Mouse (Mus musculus) hindbrain, embryonic 15.5 days (tissue): ENCODE data around the gene Tmem150a. TPM values are rescaled to one million over a fixed set of nuclear protein-coding genes. Genes with fewer than 3 reads are reported as not detected.

Source experiments
- ATAC-seq: fragments of 200-750 bp; cut with Nextera tagmentation; 2 replicates; pipeline ENCODE4 v1.8.0; 2017; ENCODE audit warnings: low read depth, moderate number of reproducible peaks, moderate TSS enrichment; ENCODE audit not compliant: low FRiP score
- H3K27ac ChIP-seq: fragments of 300-500 bp; sonication (generic); replicated peaks from 2 replicates; pipeline ENCODE4 v1.5.1; 2015; ENCODE audit warnings: mild to moderate bottlenecking, inconsistent platforms
- H3K27me3 ChIP-seq: fragments of 300-500 bp; sonication (generic); 2 replicates; pipeline ENCODE4 v1.6.1; 2015; ENCODE audit warnings: control low read depth, inconsistent platforms
- H3K36me3 ChIP-seq: fragments of 300-500 bp; sonication (generic); 2 replicates; pipeline ENCODE4 v1.6.1; 2015; ENCODE audit warnings: control low read depth, inconsistent platforms
- H3K4me1 ChIP-seq: fragments of 300-500 bp; sonication (generic); replicated peaks from 2 replicates; pipeline ENCODE4 v1.6.1; 2015; ENCODE audit warnings: control low read depth, inconsistent platforms
- H3K4me2 ChIP-seq: fragments of 300-500 bp; sonication (generic); 2 replicates; pipeline ENCODE4 v1.6.1; 2015; ENCODE audit warnings: moderate library complexity, mild to moderate bottlenecking, inconsistent platforms
- H3K4me3 ChIP-seq: fragments of 300-500 bp; sonication (generic); 2 replicates; pipeline ENCODE4 v1.5.1; 2015; ENCODE audit warnings: mild to moderate bottlenecking, inconsistent platforms
- H3K9ac ChIP-seq: fragments of 300-500 bp; sonication (generic); 2 replicates; pipeline ENCODE4 v1.6.1; 2015; ENCODE audit warnings: inconsistent platforms
- H3K9me3 ChIP-seq: fragments of 300-500 bp; sonication (generic); 2 replicates; pipeline ENCODE4 v1.6.1; 2016; ENCODE audit warnings: control low read depth, inconsistent platforms
- WGBS: fragments of 180-500 bp; shearing (Covaris S2); methylation state at CpG from one replicate; pipeline ENCODE4 v1.1.7; 2015; 5-methylcytosine and 5-hydroxymethylcytosine counted together
- polyA plus RNA-seq: library from polyadenylated mRNA; unstranded; fragments of >200 nt; fragmentation: Nextera tagmentation; extraction: Ambion mirVana; gene quantifications from 2 replicates; pipeline ENCODE4 v1.2.1, GENCODE M21; 2015

Gene Tmem150a
- polyA plus RNA-seq, result 20.9 and 21.2 TPM in 2 replicates

- WGBS, result under 1% methylated on average over 66 of the region's 71 CpGs
- ATAC-seq, result peak; percentile 89
- Histone ChIP-seq H3K9me3 (no peaks in the 10 kb centered on the region), H3K36me3 (peaks cover 27% of the 10 kb centered on the region), H3K27me3 (no peaks in the 10 kb centered on the region), H3K4me3 (peak within 1 kb of the TSS; percentile 51), H3K9ac (peak within 1 kb of the TSS; percentile 59), H3K27ac (peak within 1 kb of the TSS; percentile 63), H3K4me2 (peak within 1 kb of the TSS; percentile 82), H3K4me1 (peaks cover 37% of the 10 kb centered on the region)
Observed at GRCm38 (mm10) chr6:72355066-72355911, at the start of gene Tmem150a. Tmem150a (plus strand) TSS chr6:72355447.

- Histone ChIP-seq H3K27ac (no peak overlapping the region), H3K4me1 (no peaks in the 10 kb centered on the region), H3K36me3 (peaks cover 9% of the 10 kb centered on the region; the same call in 1 of the 2 replicates), H3K27me3 (no peaks in the 10 kb centered on the region), H3K9ac (no peak overlapping the region), H3K4me3 (no peak overlapping the region), H3K4me2 (no peak overlapping the region), H3K9me3 (no peaks in the 10 kb centered on the region)
- ATAC-seq, result no peak
- 96% methylated on average over 3 of the region's 3 CpGs for WGBS
Observed at GRCm38 (mm10) chr6:72312198-72312597, 43.0 kb upstream of the Tmem150a start.

- Histone ChIP-seq H3K4me1 (no peaks in the 10 kb centered on the region), H3K4me2 (no peak overlapping the region), H3K4me3 (no peak overlapping the region), H3K9me3 (no peaks in the 10 kb centered on the region), H3K9ac (no peak overlapping the region), H3K27ac (no peak overlapping the region), H3K36me3 (peaks cover 20% of the 10 kb centered on the region), H3K27me3 (no peaks in the 10 kb centered on the region)
- no peak for ATAC-seq
- WGBS, result 89% methylated on average over 11 of the region's 11 CpGs
Observed at GRCm38 (mm10) chr6:72313124-72313867, 42.0 kb upstream of the Tmem150a start.

GRCm38 (mm10) chr6:72315384-72315783 is 39.9 kb upstream of the Tmem150a start:
- 91% methylated on average over 2 of the region's 2 CpGs for WGBS
- H3K9me3 ChIP-seq, result no peaks in the 10 kb centered on the region
- no peaks in the 10 kb centered on the region for H3K4me1 ChIP-seq
- no peak for ATAC-seq
- H3K27ac ChIP-seq, result no peak overlapping the region
- H3K9ac ChIP-seq, result no peak overlapping the region
- H3K36me3 ChIP-seq, result peaks cover 40% of the 10 kb centered on the region
- H3K4me2 ChIP-seq, result no peak overlapping the region
- no peaks in the 10 kb centered on the region for H3K27me3 ChIP-seq
- no peak overlapping the region for H3K4me3 ChIP-seq

- WGBS, result 100% methylated on average over 1 of the region's 1 CpGs
- Histone ChIP-seq H3K9me3 (no peaks in the 10 kb centered on the region), H3K4me1 (no peaks in the 10 kb centered on the region), H3K4me2 (no peak overlapping the region), H3K4me3 (no peak overlapping the region), H3K27me3 (no peaks in the 10 kb centered on the region), H3K9ac (no peak overlapping the region), H3K36me3 (peaks cover 46% of the 10 kb centered on the region), H3K27ac (no peak overlapping the region)
- ATAC-seq, result no peak
Observed at GRCm38 (mm10) chr6:72316044-72316443, 39.2 kb upstream of the Tmem150a start.

GRCm38 (mm10) chr6:72318440-72318839 is 36.8 kb upstream of the Tmem150a start:
- no peaks in the 10 kb centered on the region for H3K4me1 ChIP-seq
- H3K4me2 ChIP-seq, result no peak overlapping the region
- no peak overlapping the region for H3K9ac ChIP-seq
- no peak overlapping the region for H3K27ac ChIP-seq
- no peaks in the 10 kb centered on the region for H3K27me3 ChIP-seq
- no peak overlapping the region for H3K4me3 ChIP-seq
- ATAC-seq, result no peak
- WGBS, result 85% methylated on average over 5 of the region's 5 CpGs
- H3K9me3 ChIP-seq, result no peaks in the 10 kb centered on the region
- peaks cover 64% of the 10 kb centered on the region for H3K36me3 ChIP-seq

GRCm38 (mm10) chr6:72319019-72319418 is 36.2 kb upstream of the Tmem150a start:
- H3K36me3 ChIP-seq, result peaks cover 69% of the 10 kb centered on the region

GRCm38 (mm10) chr6:72322936-72323335 is 32.3 kb upstream of the Tmem150a start:
- Histone ChIP-seq H3K36me3 (peaks cover 92% of the 10 kb centered on the region), H3K9me3 (no peaks in the 10 kb centered on the region), H3K27me3 (no peaks in the 10 kb centered on the region), H3K27ac (no peak overlapping the region), H3K4me3 (no peak overlapping the region), H3K4me2 (no peak overlapping the region), H3K9ac (no peak overlapping the region), H3K4me1 (no peaks in the 10 kb centered on the region)
- 92% methylated on average over 3 of the region's 3 CpGs for WGBS
- no peak for ATAC-seq

More at GRCm38 (mm10) chr6:72319019-72319418, 36.2 kb upstream of the Tmem150a start:
- Histone ChIP-seq H3K4me2 (no peak overlapping the region), H3K27ac (no peak overlapping the region), H3K4me1 (no peaks in the 10 kb centered on the region), H3K9me3 (no peaks in the 10 kb centered on the region), H3K9ac (no peak overlapping the region), H3K4me3 (no peak overlapping the region), H3K27me3 (no peaks in the 10 kb centered on the region)
- ATAC-seq, result no peak
- 78% methylated on average over 11 of the region's 11 CpGs for WGBS

- WGBS, result 94% methylated on average over 6 of the region's 6 CpGs
- H3K27me3 ChIP-seq, result no peaks in the 10 kb centered on the region
- ATAC-seq, result no peak
- H3K9ac ChIP-seq, result no peak overlapping the region
- no peaks in the 10 kb centered on the region for H3K4me1 ChIP-seq
- H3K27ac ChIP-seq, result no peak overlapping the region
- peaks cover 91% of the 10 kb centered on the region for H3K36me3 ChIP-seq
- no peak overlapping the region for H3K4me2 ChIP-seq
- no peaks in the 10 kb centered on the region for H3K9me3 ChIP-seq
- no peak overlapping the region for H3K4me3 ChIP-seq
Observed at GRCm38 (mm10) chr6:72323786-72324508, 31.3 kb upstream of the Tmem150a start.

- Histone ChIP-seq H3K27ac (no peak overlapping the region), H3K4me1 (no peaks in the 10 kb centered on the region), H3K4me3 (no peak overlapping the region), H3K9me3 (no peaks in the 10 kb centered on the region), H3K9ac (no peak overlapping the region), H3K4me2 (no peak overlapping the region), H3K36me3 (peaks cover 77% of the 10 kb centered on the region), H3K27me3 (no peaks in the 10 kb centered on the region)
- no peak for ATAC-seq
- WGBS, result 83% methylated on average over 6 of the region's 6 CpGs
Observed at GRCm38 (mm10) chr6:72326274-72326673, 29.0 kb upstream of the Tmem150a start.

- ATAC-seq, result no peak
- no peaks in the 10 kb centered on the region for H3K9me3 ChIP-seq
- H3K4me3 ChIP-seq, result no peak overlapping the region
- WGBS, result 92% methylated on average over 5 of the region's 5 CpGs
- H3K4me2 ChIP-seq, result no peak overlapping the region
- H3K36me3 ChIP-seq, result peaks cover 67% of the 10 kb centered on the region
- H3K27me3 ChIP-seq, result no peaks in the 10 kb centered on the region
- H3K27ac ChIP-seq, result no peak overlapping the region
- no peak overlapping the region for H3K9ac ChIP-seq
- H3K4me1 ChIP-seq, result no peaks in the 10 kb centered on the region
Observed at GRCm38 (mm10) chr6:72329019-72329418, 26.2 kb upstream of the Tmem150a start.

GRCm38 (mm10) chr6:72330133-72330532 is 25.1 kb upstream of the Tmem150a start:
- no peak overlapping the region for H3K4me2 ChIP-seq
- no peak for ATAC-seq
- no peak overlapping the region for H3K27ac ChIP-seq
- H3K9ac ChIP-seq, result no peak overlapping the region
- H3K9me3 ChIP-seq, result no peaks in the 10 kb centered on the region
- WGBS, result 92% methylated on average over 4 of the region's 4 CpGs
- no peak overlapping the region for H3K4me3 ChIP-seq
- H3K27me3 ChIP-seq, result no peaks in the 10 kb centered on the region
- no peaks in the 10 kb centered on the region for H3K4me1 ChIP-seq
- peaks cover 63% of the 10 kb centered on the region for H3K36me3 ChIP-seq
